Mouse (Mus musculus): ENCODE results near the gene Rufy2. TPM values are rescaled to one million over a fixed set of nuclear protein-coding genes. Genes with fewer than 3 reads are reported as not detected.

Gene Rufy2
- total RNA-seq (2017) = 14.6 to 24.6 TPM (median 15.7 TPM) in 3 replicates

GRCm38 (mm10) chr10:62980039-62980954, at the start of gene Rufy2:
Gene Rufy2, plus strand, starts transcription at chr10:62980223.
- ATAC-seq (replicated peaks; ENCODE audit: insufficient number of reproducible peaks, low FRiP score, low TSS enrichment, poor library complexity, severe bottlenecking) = peak; percentile 68

GRCm38 (mm10) chr10:62932381-62932780, 47.6 kb upstream of the Rufy2 start:
- no peak for ATAC-seq (replicated peaks; ENCODE audit: insufficient number of reproducible peaks, low FRiP score, low TSS enrichment, poor library complexity, severe bottlenecking)

- peak; percentile 37 for ATAC-seq (replicated peaks; ENCODE audit: insufficient number of reproducible peaks, low FRiP score, low TSS enrichment, poor library complexity, severe bottlenecking)
Observed at GRCm38 (mm10) chr10:62944975-62945580, 34.9 kb upstream of the Rufy2 start.

GRCm38 (mm10) chr10:62946738-62947471, 33.1 kb upstream of the Rufy2 start, which contains the start of gene Dna2:
Gene Dna2, plus strand, starts transcription at chr10:62947026.
- ATAC-seq (replicated peaks; ENCODE audit: insufficient number of reproducible peaks, low FRiP score, low TSS enrichment, poor library complexity, severe bottlenecking) = no peak

GRCm38 (mm10) chr10:62948551-62948950, 31.5 kb upstream of the Rufy2 start:
- peak; percentile 90 for ATAC-seq (replicated peaks; ENCODE audit: insufficient number of reproducible peaks, low FRiP score, low TSS enrichment, poor library complexity, severe bottlenecking)

GRCm38 (mm10) chr10:62963956-62964355, 16.1 kb upstream of the Rufy2 start:
- no peak for ATAC-seq (replicated peaks; ENCODE audit: insufficient number of reproducible peaks, low FRiP score, low TSS enrichment, poor library complexity, severe bottlenecking)

GRCm38 (mm10) chr10:62965796-62966195, 14.2 kb upstream of the Rufy2 start:
- no peak for ATAC-seq (replicated peaks; ENCODE audit: insufficient number of reproducible peaks, low FRiP score, low TSS enrichment, poor library complexity, severe bottlenecking)

- no peak for ATAC-seq (replicated peaks; ENCODE audit: insufficient number of reproducible peaks, low FRiP score, low TSS enrichment, poor library complexity, severe bottlenecking)
Observed at GRCm38 (mm10) chr10:62966291-62966690, 13.7 kb upstream of the Rufy2 start.

GRCm38 (mm10) chr10:62971821-62972220, 8.2 kb upstream of the Rufy2 start:
- ATAC-seq (replicated peaks; ENCODE audit: insufficient number of reproducible peaks, low FRiP score, low TSS enrichment, poor library complexity, severe bottlenecking) = peak; percentile 47

- no peak for ATAC-seq (replicated peaks; ENCODE audit: insufficient number of reproducible peaks, low FRiP score, low TSS enrichment, poor library complexity, severe bottlenecking)
Observed at GRCm38 (mm10) chr10:62979667-62980038, 370 bp upstream of the Rufy2 start.

- ATAC-seq (replicated peaks; ENCODE audit: insufficient number of reproducible peaks, low FRiP score, low TSS enrichment, poor library complexity, severe bottlenecking) = no peak
Observed at GRCm38 (mm10) chr10:62984072-62984471, 4.0 kb downstream of the Rufy2 start.

- ATAC-seq (replicated peaks; ENCODE audit: insufficient number of reproducible peaks, low FRiP score, low TSS enrichment, poor library complexity, severe bottlenecking) = no peak
Observed at GRCm38 (mm10) chr10:62984495-62984894, 4.5 kb downstream of the Rufy2 start.

- no peak for ATAC-seq (replicated peaks; ENCODE audit: insufficient number of reproducible peaks, low FRiP score, low TSS enrichment, poor library complexity, severe bottlenecking)
Observed at GRCm38 (mm10) chr10:62987341-62987740, 7.3 kb downstream of the Rufy2 start.

- no peak for ATAC-seq (replicated peaks; ENCODE audit: insufficient number of reproducible peaks, low FRiP score, low TSS enrichment, poor library complexity, severe bottlenecking)
Observed at GRCm38 (mm10) chr10:62990636-62991035, 10.6 kb downstream of the Rufy2 start.

- no peak for ATAC-seq (replicated peaks; ENCODE audit: insufficient number of reproducible peaks, low FRiP score, low TSS enrichment, poor library complexity, severe bottlenecking)
Observed at GRCm38 (mm10) chr10:62993991-62994390, 14.0 kb downstream of the Rufy2 start.

GRCm38 (mm10) chr10:63000584-63000983, 20.6 kb downstream of the Rufy2 start:
- no peak for ATAC-seq (replicated peaks; ENCODE audit: insufficient number of reproducible peaks, low FRiP score, low TSS enrichment, poor library complexity, severe bottlenecking)

GRCm38 (mm10) chr10:63003252-63003651, 23.2 kb downstream of the Rufy2 start:
- no peak for ATAC-seq (replicated peaks; ENCODE audit: insufficient number of reproducible peaks, low FRiP score, low TSS enrichment, poor library complexity, severe bottlenecking)

GRCm38 (mm10) chr10:63004556-63004955, 24.5 kb downstream of the Rufy2 start:
- ATAC-seq (replicated peaks; ENCODE audit: insufficient number of reproducible peaks, low FRiP score, low TSS enrichment, poor library complexity, severe bottlenecking) = no peak

- ATAC-seq (replicated peaks; ENCODE audit: insufficient number of reproducible peaks, low FRiP score, low TSS enrichment, poor library complexity, severe bottlenecking) = no peak
Observed at GRCm38 (mm10) chr10:63008193-63008592, 28.2 kb downstream of the Rufy2 start.

All from monocyte, adult 5-6 weeks (primary cell).